In genomic region chr17:4907841-4908571, GRCm38 (mm10) we compare ENCODE assay signal across 7 mouse cellular contexts.
DNase-seq lines count a peak whose midpoint lies in the region; ATAC-seq lines count a peak whose summit lies in the region.

No protein-coding gene starts in this region.

- no peaks in the 10 kb centered on the region for H3K36me3 ChIP-seq in embryonic facial prominence, embryonic 10.5 days (replicated peaks)
- H3K36me3 ChIP-seq in limb, embryonic 11.5 days (ENCODE audit: control insufficient read depth, insufficient read depth, low read length), result no peaks in the 10 kb centered on the region
- no peaks in the 10 kb centered on the region for H3K36me3 ChIP-seq in midbrain, embryonic 14.5 days (ENCODE audit: control insufficient read depth, insufficient read depth, low read length)

- no peaks in the 10 kb centered on the region for H3K9me3 ChIP-seq in embryonic facial prominence, embryonic 10.5 days
- H3K9me3 ChIP-seq in limb, embryonic 11.5 days (ENCODE audit: control insufficient read depth, low read length), result no peaks in the 10 kb centered on the region
- H3K9me3 ChIP-seq in midbrain, embryonic 14.5 days (ENCODE audit: control insufficient read depth, low read length), result no peaks in the 10 kb centered on the region

- H3K27me3 ChIP-seq in embryonic facial prominence, embryonic 10.5 days (replicated peaks; ENCODE audit: low read depth, poor library complexity, severe bottlenecking), result no peaks in the 10 kb centered on the region
- H3K27me3 ChIP-seq in limb, embryonic 11.5 days (ENCODE audit: control insufficient read depth, insufficient read depth, low read length), result no peaks in the 10 kb centered on the region
- no peaks in the 10 kb centered on the region for H3K27me3 ChIP-seq in midbrain, embryonic 14.5 days (ENCODE audit: control insufficient read depth, insufficient read depth, low read length)

- H3K4me2 ChIP-seq in limb, embryonic 11.5 days (ENCODE audit: low read depth, severe bottlenecking), result peak overlapping the region; percentile 64
- peak overlapping the region; percentile 73 for H3K4me2 ChIP-seq in midbrain, embryonic 14.5 days (ENCODE audit: low read length)

- H3K4me3 ChIP-seq in embryonic facial prominence, embryonic 10.5 days, result peak overlapping the region; percentile 65
- H3K4me3 ChIP-seq in limb, embryonic 11.5 days (ENCODE audit: low read depth, low read length), result peak overlapping the region; percentile 37
- H3K4me3 ChIP-seq in midbrain, embryonic 14.5 days (replicated peaks; ENCODE audit: low read depth, low read length), result peak overlapping the region; percentile 51

- H3K9ac ChIP-seq in limb, embryonic 11.5 days (ENCODE audit: low read length), result peak overlapping the region; percentile 79
- peak overlapping the region; percentile 73 for H3K9ac ChIP-seq in midbrain, embryonic 14.5 days (replicated peaks; ENCODE audit: low read length)

- ATAC-seq in limb, embryonic 11.5 days (ENCODE audit: insufficient number of reproducible peaks, low FRiP score, low TSS enrichment, low read depth), result peak; percentile 92
- peak; percentile 94 for ATAC-seq in midbrain, embryonic 14.5 days (ENCODE audit: low FRiP score, low TSS enrichment)

- peak; percentile 96 for DNase-seq in adrenal gland, postnatal 10 days
- DNase-seq in embryonic facial prominence, embryonic 10.5 days (ENCODE audit: low spot score), result peak; percentile 96
- DNase-seq in heart, adult 11 months, result peak; percentile 100
- DNase-seq in kidney, adult 18-20 months, result peak; percentile 93
- peak; percentile 95 for DNase-seq in limb, embryonic 11.5 days (ENCODE audit: low spot score)
- peak; percentile 97 for DNase-seq in midbrain, embryonic 14.5 days
- peak; percentile 74 to 82 for DNase-seq in spleen, adult 18-20 months

- WGBS in embryonic facial prominence, embryonic 10.5 days, result under 1% methylated on average over 85 of the region's 85 CpGs
- WGBS in limb, embryonic 11.5 days, result under 1% methylated on average over 65 of the region's 85 CpGs
- WGBS in midbrain, embryonic 14.5 days, result under 1% methylated on average over 80 of the region's 85 CpGs

- H3K4me1 ChIP-seq in embryonic facial prominence, embryonic 10.5 days, result peaks cover 18% of the 10 kb centered on the region
- no peaks in the 10 kb centered on the region for H3K4me1 ChIP-seq in limb, embryonic 11.5 days (ENCODE audit: control insufficient read depth, insufficient read depth, low read length)
- peaks cover 10% of the 10 kb centered on the region for H3K4me1 ChIP-seq in midbrain, embryonic 14.5 days (ENCODE audit: control insufficient read depth, insufficient read depth, low read length)

- peak overlapping the region; percentile 97 for H3K27ac ChIP-seq in embryonic facial prominence, embryonic 10.5 days (replicated peaks)
- peak overlapping the region; percentile 91 for H3K27ac ChIP-seq in limb, embryonic 11.5 days (replicated peaks; ENCODE audit: low read depth, low read length)
- peak overlapping the region; percentile 98 for H3K27ac ChIP-seq in midbrain, embryonic 14.5 days (replicated peaks; ENCODE audit: low read depth, low read length)

Comparison
In these comparisons a context has a peak if more than half of its experiments do, and no peak if none do; other contexts are left out.
1. Peak in every context shown above with its lines: DNase-seq, ATAC-seq, H3K4me3 ChIP-seq and H3K27ac ChIP-seq.